Mouse (Mus musculus) hindbrain, embryonic 15.5 days (tissue): ENCODE results near the gene Ndufb6. TPM values are rescaled to one million over a fixed set of nuclear protein-coding genes. Genes with fewer than 3 reads are reported as not detected.
A peak's percentile ranks its signal among the peaks of the same experiment; 100 is the strongest.

Source experiments
- ATAC-seq: fragments of 200-750 bp; cut with Nextera tagmentation; 2 replicates; pipeline ENCODE4 v1.8.0; 2017; ENCODE audit warnings: low read depth, moderate number of reproducible peaks, moderate TSS enrichment; ENCODE audit not compliant: low FRiP score
- H3K27ac ChIP-seq: fragments of 300-500 bp; sonication (generic); replicated peaks from 2 replicates; pipeline ENCODE4 v1.5.1; 2015; ENCODE audit warnings: mild to moderate bottlenecking, inconsistent platforms
- H3K27me3 ChIP-seq: fragments of 300-500 bp; sonication (generic); 2 replicates; pipeline ENCODE4 v1.6.1; 2015; ENCODE audit warnings: control low read depth, inconsistent platforms
- H3K36me3 ChIP-seq: fragments of 300-500 bp; sonication (generic); 2 replicates; pipeline ENCODE4 v1.6.1; 2015; ENCODE audit warnings: control low read depth, inconsistent platforms
- H3K4me1 ChIP-seq: fragments of 300-500 bp; sonication (generic); replicated peaks from 2 replicates; pipeline ENCODE4 v1.6.1; 2015; ENCODE audit warnings: control low read depth, inconsistent platforms
- H3K4me2 ChIP-seq: fragments of 300-500 bp; sonication (generic); 2 replicates; pipeline ENCODE4 v1.6.1; 2015; ENCODE audit warnings: moderate library complexity, mild to moderate bottlenecking, inconsistent platforms
- H3K4me3 ChIP-seq: fragments of 300-500 bp; sonication (generic); 2 replicates; pipeline ENCODE4 v1.5.1; 2015; ENCODE audit warnings: mild to moderate bottlenecking, inconsistent platforms
- H3K9ac ChIP-seq: fragments of 300-500 bp; sonication (generic); 2 replicates; pipeline ENCODE4 v1.6.1; 2015; ENCODE audit warnings: inconsistent platforms
- H3K9me3 ChIP-seq: fragments of 300-500 bp; sonication (generic); 2 replicates; pipeline ENCODE4 v1.6.1; 2016; ENCODE audit warnings: control low read depth, inconsistent platforms
- WGBS: fragments of 180-500 bp; shearing (Covaris S2); methylation state at CpG from one replicate; pipeline ENCODE4 v1.1.7; 2015; 5-methylcytosine and 5-hydroxymethylcytosine counted together
- polyA plus RNA-seq: library from polyadenylated mRNA; unstranded; fragments of >200 nt; fragmentation: Nextera tagmentation; extraction: Ambion mirVana; gene quantifications from 2 replicates; pipeline ENCODE4 v1.2.1, GENCODE M21; 2015

Ndufb6 gene
- polyA plus RNA-seq, 1 experiment from 2014 or later, result 361 TPM

GRCm38 (mm10) chr4:40289046-40289445 lies 9.8 kb upstream of the Ndufb6 start:
- Histone ChIP-seq H3K27ac (no peak overlapping the region), H3K36me3 (no peaks in the 10 kb centered on the region), H3K4me2 (no peak overlapping the region), H3K27me3 (no peaks in the 10 kb centered on the region), H3K9me3 (no peaks in the 10 kb centered on the region), H3K9ac (no peak overlapping the region), H3K4me3 (no peak overlapping the region), H3K4me1 (no peaks in the 10 kb centered on the region)
- 95% methylated on average over 2 of the region's 2 CpGs for WGBS
- ATAC-seq, result no peak

- no peaks in the 10 kb centered on the region for H3K36me3 ChIP-seq
- no peak overlapping the region for H3K4me2 ChIP-seq
- WGBS, result 79% methylated on average over 6 of the region's 6 CpGs
- H3K9ac ChIP-seq, result no peak overlapping the region
- H3K27me3 ChIP-seq, result no peaks in the 10 kb centered on the region
- no peaks in the 10 kb centered on the region for H3K4me1 ChIP-seq
- no peaks in the 10 kb centered on the region for H3K9me3 ChIP-seq
- H3K27ac ChIP-seq, result no peak overlapping the region
- no peak for ATAC-seq
- H3K4me3 ChIP-seq, result no peak overlapping the region
Measured at GRCm38 (mm10) chr4:40287415-40287814, 8.2 kb upstream of the Ndufb6 start.

GRCm38 (mm10) chr4:40285582-40285981 lies 6.4 kb upstream of the Ndufb6 start:
- no peaks in the 10 kb centered on the region for H3K27me3 ChIP-seq
- no peak overlapping the region for H3K27ac ChIP-seq
- 22% methylated on average over 4 of the region's 4 CpGs for WGBS
- H3K36me3 ChIP-seq, result no peaks in the 10 kb centered on the region
- no peak overlapping the region for H3K9ac ChIP-seq
- no peaks in the 10 kb centered on the region for H3K4me1 ChIP-seq
- no peaks in the 10 kb centered on the region for H3K9me3 ChIP-seq
- no peak overlapping the region for H3K4me2 ChIP-seq
- H3K4me3 ChIP-seq, result no peak overlapping the region
- no peak for ATAC-seq

- peak; percentile 81 for ATAC-seq
- 1% methylated on average over 21 of the region's 21 CpGs for WGBS
- Histone ChIP-seq H3K27ac (peak overlapping the region; percentile 55; the same call in 1 of the 2 replicates), H3K27me3 (no peaks in the 10 kb centered on the region), H3K4me3 (peak overlapping the region; percentile 94), H3K9ac (peak overlapping the region; percentile 81), H3K4me2 (peak overlapping the region; percentile 73), H3K4me1 (peaks cover 12% of the 10 kb centered on the region), H3K9me3 (no peaks in the 10 kb centered on the region), H3K36me3 (peaks cover 18% of the 10 kb centered on the region; the same call in 1 of the 2 replicates)
Measured at GRCm38 (mm10) chr4:40278880-40279275, 343 bp downstream of the Ndufb6 start.

GRCm38 (mm10) chr4:40269430-40270032 lies 9.7 kb downstream of the Ndufb6 start, which contains the start of the genes Smim27 and Topors:
Smim27 (plus strand) TSS chr4:40269579.
Topors (minus strand) TSS chr4:40269850.
- H3K36me3 ChIP-seq, result peaks cover 18% of the 10 kb centered on the region; the same call in 1 of the 2 replicates
- H3K27ac ChIP-seq, result peak within 1 kb of the TSS; percentile 96
- peak within 1 kb of the TSS; percentile 79 for H3K4me3 ChIP-seq
- H3K4me2 ChIP-seq, result peak within 1 kb of the TSS; percentile 83
- H3K4me1 ChIP-seq, result peaks cover 24% of the 10 kb centered on the region
- peak; percentile 96 for ATAC-seq
- H3K9me3 ChIP-seq, result no peaks in the 10 kb centered on the region
- under 1% methylated on average over 38 of the region's 38 CpGs for WGBS
- no peaks in the 10 kb centered on the region for H3K27me3 ChIP-seq
- peak within 1 kb of the TSS; percentile 69 for H3K9ac ChIP-seq

- Histone ChIP-seq H3K4me1 (peaks cover 24% of the 10 kb centered on the region), H3K27ac (peak overlapping the region; percentile 96), H3K27me3 (no peaks in the 10 kb centered on the region), H3K4me3 (peak overlapping the region; percentile 79), H3K9ac (peak overlapping the region; percentile 69), H3K4me2 (peak overlapping the region; percentile 83), H3K9me3 (no peaks in the 10 kb centered on the region), H3K36me3 (peaks cover 16% of the 10 kb centered on the region; the same call in 1 of the 2 replicates)
- WGBS, result 2% methylated on average over 16 of the region's 16 CpGs
- no peak for ATAC-seq
Measured at GRCm38 (mm10) chr4:40268835-40269234, 10.4 kb downstream of the Ndufb6 start.

- Histone ChIP-seq H3K9me3 (no peaks in the 10 kb centered on the region), H3K27me3 (no peaks in the 10 kb centered on the region), H3K36me3 (peaks cover 12% of the 10 kb centered on the region; the same call in 1 of the 2 replicates), H3K4me3 (peak overlapping the region; percentile 79), H3K9ac (peak overlapping the region; percentile 69), H3K27ac (peak overlapping the region; percentile 96), H3K4me2 (peak overlapping the region; percentile 83), H3K4me1 (peaks cover 24% of the 10 kb centered on the region)
- WGBS, result under 1% methylated on average over 49 of the region's 50 CpGs
- ATAC-seq, result peak; percentile 84
Measured at GRCm38 (mm10) chr4:40268204-40268813, 10.9 kb downstream of the Ndufb6 start.

GRCm38 (mm10) chr4:40267681-40268080 lies 11.5 kb downstream of the Ndufb6 start:
- 64% methylated on average over 7 of the region's 7 CpGs for WGBS
- Histone ChIP-seq H3K27ac (peak overlapping the region; percentile 96), H3K4me2 (peak overlapping the region; percentile 83), H3K27me3 (no peaks in the 10 kb centered on the region), H3K4me1 (peaks cover 24% of the 10 kb centered on the region), H3K9me3 (no peaks in the 10 kb centered on the region), H3K9ac (peak overlapping the region; percentile 69), H3K36me3 (peaks cover 10% of the 10 kb centered on the region), H3K4me3 (peak overlapping the region; percentile 79)
- ATAC-seq, result peak; percentile 1; the same call in 1 of the 2 replicates

GRCm38 (mm10) chr4:40264321-40264720 lies 14.9 kb downstream of the Ndufb6 start:
- H3K9ac ChIP-seq, result no peak overlapping the region
- no peak overlapping the region for H3K4me2 ChIP-seq
- H3K36me3 ChIP-seq, result peaks cover 36% of the 10 kb centered on the region
- H3K4me3 ChIP-seq, result no peak overlapping the region
- peaks cover 18% of the 10 kb centered on the region for H3K4me1 ChIP-seq
- WGBS, result 97% methylated on average over 1 of the region's 1 CpGs
- H3K27me3 ChIP-seq, result no peaks in the 10 kb centered on the region
- no peak overlapping the region for H3K27ac ChIP-seq
- ATAC-seq, result no peak
- H3K9me3 ChIP-seq, result no peaks in the 10 kb centered on the region

GRCm38 (mm10) chr4:40254385-40255103 lies 24.7 kb downstream of the Ndufb6 start:
- H3K9ac ChIP-seq, result no peak overlapping the region
- no peaks in the 10 kb centered on the region for H3K9me3 ChIP-seq
- H3K36me3 ChIP-seq, result peaks cover 13% of the 10 kb centered on the region
- H3K27me3 ChIP-seq, result no peaks in the 10 kb centered on the region
- no peaks in the 10 kb centered on the region for H3K4me1 ChIP-seq
- no peak overlapping the region for H3K27ac ChIP-seq
- H3K4me3 ChIP-seq, result no peak overlapping the region
- 86% methylated on average over 8 of the region's 8 CpGs for WGBS
- no peak for ATAC-seq
- H3K4me2 ChIP-seq, result no peak overlapping the region

- no peak for ATAC-seq
- Histone ChIP-seq H3K9ac (no peak overlapping the region), H3K27ac (no peak overlapping the region), H3K27me3 (no peaks in the 10 kb centered on the region), H3K9me3 (no peaks in the 10 kb centered on the region), H3K4me3 (no peak overlapping the region), H3K36me3 (peaks cover 6% of the 10 kb centered on the region; the same call in 1 of the 2 replicates), H3K4me1 (no peaks in the 10 kb centered on the region), H3K4me2 (no peak overlapping the region)
- 84% methylated on average over 2 of the region's 2 CpGs for WGBS
Measured at GRCm38 (mm10) chr4:40253766-40254165, 25.5 kb downstream of the Ndufb6 start.

GRCm38 (mm10) chr4:40250984-40251383 lies 28.2 kb downstream of the Ndufb6 start:
- H3K9me3 ChIP-seq, result no peaks in the 10 kb centered on the region
- 92% methylated on average over 5 of the region's 5 CpGs for WGBS
- no peaks in the 10 kb centered on the region for H3K4me1 ChIP-seq
- no peaks in the 10 kb centered on the region for H3K36me3 ChIP-seq
- H3K27ac ChIP-seq, result no peak overlapping the region
- no peak for ATAC-seq
- H3K4me2 ChIP-seq, result no peak overlapping the region
- no peak overlapping the region for H3K4me3 ChIP-seq
- no peak overlapping the region for H3K9ac ChIP-seq
- no peaks in the 10 kb centered on the region for H3K27me3 ChIP-seq
